Mouse (Mus musculus) limb, embryonic 13.5 days (tissue): Measurements from ENCODE around the gene Rnf224. TPM values are rescaled to one million over a fixed set of nuclear protein-coding genes. Genes with fewer than 3 reads are reported as not detected.

ENCODE experiments used
- ATAC-seq: fragments of 200-750 bp; cut with Nextera tagmentation; 2 replicates; pipeline ENCODE4 v1.8.0; 2017; ENCODE audit warnings: low read depth, moderate number of reproducible peaks, moderate TSS enrichment; ENCODE audit not compliant: low FRiP score
- H3K27ac ChIP-seq: fragments of 300-500 bp; sonication (generic); 2 replicates; pipeline ENCODE4 v1.5.1; 2015; ENCODE audit warnings: inconsistent platforms, mild to moderate bottlenecking, moderate library complexity
- H3K27me3 ChIP-seq: fragments of 300-500 bp; sonication (generic); 2 replicates; pipeline ENCODE4 v1.6.1; 2015; ENCODE audit warnings: mild to moderate bottlenecking, inconsistent platforms
- H3K36me3 ChIP-seq: fragments of 300-500 bp; sonication (generic); 2 replicates; pipeline ENCODE4 v1.6.1; 2015; ENCODE audit warnings: inconsistent platforms, mild to moderate bottlenecking, moderate library complexity
- H3K4me1 ChIP-seq: fragments of 300-500 bp; sonication (generic); 2 replicates; pipeline ENCODE4 v1.6.1; 2015; ENCODE audit warnings: inconsistent platforms
- H3K4me2 ChIP-seq: fragments of 300-500 bp; sonication (generic); replicated peaks from 2 replicates; pipeline ENCODE4 v1.6.1; 2015; ENCODE audit warnings: inconsistent platforms, mild to moderate bottlenecking, moderate library complexity
- H3K4me3 ChIP-seq: fragments of 300-500 bp; sonication (generic); 2 replicates; pipeline ENCODE4 v1.5.1; 2015; ENCODE audit warnings: moderate library complexity, mild to moderate bottlenecking, inconsistent platforms
- H3K9ac ChIP-seq: fragments of 300-500 bp; sonication (generic); 2 replicates; pipeline ENCODE4 v1.6.1; 2015; ENCODE audit warnings: mild to moderate bottlenecking, inconsistent platforms
- H3K9me3 ChIP-seq: fragments of 300-500 bp; sonication (generic); 2 replicates; pipeline ENCODE4 v1.6.1; 2016; ENCODE audit warnings: inconsistent platforms
- WGBS: fragments of 180-500 bp; shearing (Covaris S2); methylation state at CpG from one replicate; pipeline ENCODE4 v1.1.7; 2015; 5-methylcytosine and 5-hydroxymethylcytosine counted together
- polyA plus RNA-seq: library from polyadenylated mRNA; unstranded; fragments of >200 nt; fragmentation: Nextera tagmentation; extraction: Ambion mirVana; gene quantifications from 2 replicates; pipeline ENCODE4 v1.2.1, GENCODE M21; 2015

Rnf224 gene
- not detected in 2 replicates for polyA plus RNA-seq

- H3K27me3 ChIP-seq, result peaks cover 49% of the 10 kb centered on the region
- H3K4me1 ChIP-seq, result peaks cover 12% of the 10 kb centered on the region
- no peaks in the 10 kb centered on the region for H3K9me3 ChIP-seq
- 37% methylated on average over 8 of the region's 8 CpGs for WGBS
- no peak within 1 kb of the TSS for H3K27ac ChIP-seq
- H3K4me3 ChIP-seq, result no peak within 1 kb of the TSS
- no peak within 1 kb of the TSS for H3K4me2 ChIP-seq
- no peak within 1 kb of the TSS for H3K9ac ChIP-seq
- ATAC-seq, result no peak
- no peaks in the 10 kb centered on the region for H3K36me3 ChIP-seq
Observed at GRCm38 (mm10) chr2:25236614-25237013, at the start of gene Rnf224. Gene Rnf224, minus strand, starts transcription at chr2:25236787.

DNA sequence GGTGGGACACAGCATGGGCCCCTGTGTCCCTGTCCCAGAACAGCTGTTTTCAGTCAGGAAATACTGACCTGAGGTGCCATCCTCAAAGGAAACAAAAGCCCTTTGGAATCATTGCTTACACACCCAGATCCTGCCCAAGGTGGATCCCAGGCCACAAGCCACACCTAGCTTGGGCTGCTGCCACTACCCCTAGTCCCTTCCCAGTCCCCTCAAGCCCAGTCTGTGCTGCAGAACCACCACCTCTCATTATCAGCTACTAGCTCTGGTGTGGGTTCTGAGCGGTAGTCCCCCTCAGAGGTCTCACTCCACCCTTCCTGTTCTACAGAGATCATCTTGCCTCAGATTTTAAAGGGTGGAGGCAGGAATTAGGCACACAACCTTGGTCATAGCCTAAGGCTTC is 49.7 kb upstream of the Rnf224 start:
- no peak for ATAC-seq
- no peak overlapping the region for H3K4me2 ChIP-seq
- H3K27me3 ChIP-seq, result peaks cover 55% of the 10 kb centered on the region
- no peak overlapping the region for H3K4me3 ChIP-seq
- 72% methylated on average over 1 of the region's 1 CpGs for WGBS
- H3K9ac ChIP-seq, result no peak overlapping the region
- peaks cover 50% of the 10 kb centered on the region for H3K36me3 ChIP-seq
- no peak overlapping the region for H3K27ac ChIP-seq
- no peaks in the 10 kb centered on the region for H3K9me3 ChIP-seq
- H3K4me1 ChIP-seq, result peaks cover 16% of the 10 kb centered on the region; the same call in 1 of the 2 replicates

DNA sequence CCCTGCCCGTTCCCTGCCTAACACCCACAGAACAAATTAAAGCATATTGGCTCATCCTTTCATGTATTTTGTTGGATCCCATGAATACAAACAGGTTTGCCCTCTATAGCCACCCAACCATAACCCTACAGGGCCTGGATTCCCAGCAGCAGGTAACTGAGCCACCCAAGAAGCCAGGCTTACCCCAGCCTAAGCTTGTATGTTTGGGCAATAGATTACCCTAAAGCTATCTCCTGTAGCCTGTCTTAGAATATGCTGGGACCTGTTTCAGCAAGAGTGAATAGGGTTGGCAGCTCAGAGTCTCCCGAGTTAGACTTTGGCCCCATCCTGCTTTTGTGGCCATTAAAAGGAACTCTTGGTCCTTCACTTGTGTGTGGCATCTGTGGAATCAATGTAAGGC is 49.0 kb upstream of the Rnf224 start:
- peaks cover 10% of the 10 kb centered on the region; the same call in 1 of the 2 replicates for H3K4me1 ChIP-seq
- 89% methylated on average over 2 of the region's 2 CpGs for WGBS
- no peak overlapping the region for H3K9ac ChIP-seq
- peaks cover 58% of the 10 kb centered on the region for H3K36me3 ChIP-seq
- H3K27me3 ChIP-seq, result peaks cover 47% of the 10 kb centered on the region
- H3K9me3 ChIP-seq, result no peaks in the 10 kb centered on the region
- ATAC-seq, result no peak
- no peak overlapping the region for H3K4me2 ChIP-seq
- H3K27ac ChIP-seq, result no peak overlapping the region
- H3K4me3 ChIP-seq, result no peak overlapping the region

DNA sequence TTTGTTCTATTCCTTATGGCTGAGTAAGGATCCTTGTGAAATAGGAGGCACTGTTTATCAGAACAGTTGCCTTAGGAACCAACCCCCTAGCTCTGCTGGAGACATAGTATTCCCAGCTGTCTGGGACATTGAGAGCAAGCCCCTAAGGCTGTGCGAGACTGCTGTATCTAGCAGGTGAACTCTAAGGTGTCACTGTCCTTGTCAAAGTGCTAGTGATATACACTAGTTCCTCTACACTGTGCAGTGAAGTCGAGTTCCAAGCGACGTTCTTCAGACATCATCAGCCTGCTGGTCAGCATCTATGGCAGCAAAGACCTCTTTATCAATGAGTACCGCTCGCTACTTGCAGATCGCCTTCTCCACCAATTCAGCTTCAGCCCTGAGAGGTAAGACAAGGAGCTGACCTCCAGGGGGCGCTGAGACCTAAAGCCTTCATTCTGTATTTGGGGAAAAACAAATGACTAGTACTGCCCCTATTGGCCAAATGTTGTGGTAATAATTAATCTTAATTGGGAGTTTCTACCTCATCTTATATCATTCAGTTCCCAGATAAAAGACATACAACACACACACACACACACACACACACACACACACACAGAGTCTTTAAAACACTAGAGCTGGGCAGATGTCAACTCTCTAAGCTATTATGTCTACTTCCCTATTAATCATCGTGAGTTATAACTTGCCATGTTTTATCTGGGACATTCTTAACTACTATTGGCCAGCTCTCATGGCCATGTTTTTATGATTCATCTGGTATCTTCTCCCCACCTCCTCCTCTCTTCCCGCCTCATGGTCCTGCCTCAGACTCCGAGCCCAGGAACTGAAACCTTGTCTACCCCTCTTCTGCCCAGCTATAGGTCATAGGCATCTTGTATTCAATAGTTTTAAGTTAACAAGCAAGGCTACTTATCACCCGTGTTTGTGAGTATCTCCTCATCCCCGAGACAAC is 42.6 kb upstream of the Rnf224 start:
- no peaks in the 10 kb centered on the region for H3K27me3 ChIP-seq
- H3K9me3 ChIP-seq, result no peaks in the 10 kb centered on the region
- no peak overlapping the region for H3K4me2 ChIP-seq
- 65% methylated on average over 13 of the region's 13 CpGs for WGBS
- ATAC-seq, result 0 out of 2 replicates have a peak, but pooled peaks have one; percentile 28
- peaks cover 98% of the 10 kb centered on the region for H3K36me3 ChIP-seq
- H3K27ac ChIP-seq, result no peak overlapping the region
- H3K4me1 ChIP-seq, result peaks cover 2% of the 10 kb centered on the region; the same call in 1 of the 2 replicates
- no peak overlapping the region for H3K9ac ChIP-seq
- H3K4me3 ChIP-seq, result no peak overlapping the region

DNA sequence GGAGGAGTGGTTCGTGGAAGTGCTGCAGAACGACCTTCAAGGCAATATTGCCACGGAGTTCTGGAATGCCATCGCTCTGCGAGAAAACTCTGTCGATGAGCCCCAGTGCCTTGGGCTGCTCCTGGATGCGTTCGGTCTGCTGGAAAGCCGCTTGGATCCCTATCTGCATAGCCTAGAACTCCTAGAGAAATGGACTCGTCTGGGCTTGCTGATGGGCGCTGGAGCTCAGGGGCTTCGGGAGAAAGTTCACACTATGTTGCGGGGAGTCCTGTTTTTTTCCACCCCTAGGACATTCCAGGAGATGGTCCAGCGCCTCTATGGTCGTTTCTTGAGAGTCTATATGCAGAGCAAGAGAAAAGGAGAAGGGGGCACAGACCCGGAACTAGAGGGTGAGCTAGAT is 36.4 kb upstream of the Rnf224 start:
- H3K4me2 ChIP-seq, result peak overlapping the region; percentile 93
- peak overlapping the region; percentile 93 for H3K9ac ChIP-seq
- H3K9me3 ChIP-seq, result no peaks in the 10 kb centered on the region
- peak overlapping the region; percentile 94 for H3K4me3 ChIP-seq
- H3K27me3 ChIP-seq, result no peaks in the 10 kb centered on the region
- H3K36me3 ChIP-seq, result peaks cover 75% of the 10 kb centered on the region
- no peak overlapping the region for H3K27ac ChIP-seq
- H3K4me1 ChIP-seq, result peaks cover 28% of the 10 kb centered on the region
- WGBS, result 39% methylated on average over 16 of the region's 16 CpGs
- ATAC-seq, result no peak

DNA sequence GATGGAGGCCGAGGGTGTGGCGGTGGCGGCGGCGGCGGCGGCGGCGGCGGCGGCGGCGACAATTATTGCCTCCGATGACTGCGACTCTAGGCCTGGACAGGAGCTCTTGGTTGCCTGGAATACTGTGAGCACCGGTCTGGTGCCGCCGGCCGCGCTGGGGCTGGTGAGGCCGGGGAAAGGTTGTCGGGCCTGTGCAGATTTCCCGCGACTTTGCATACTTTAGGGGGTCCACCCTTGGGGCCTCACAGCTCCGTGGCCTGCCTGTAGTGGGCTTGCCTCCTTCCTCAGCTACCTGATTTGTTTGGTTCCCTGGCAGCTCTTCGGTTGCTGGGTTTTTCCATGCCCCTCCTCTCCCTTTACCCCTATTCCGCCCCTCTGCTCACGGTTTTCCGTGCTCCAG is 35.9 kb upstream of the Rnf224 start:
- Histone ChIP-seq H3K27ac (no peak overlapping the region), H3K36me3 (peaks cover 70% of the 10 kb centered on the region), H3K4me2 (peak overlapping the region; percentile 93), H3K4me1 (peaks cover 28% of the 10 kb centered on the region), H3K9ac (peak overlapping the region; percentile 93), H3K9me3 (no peaks in the 10 kb centered on the region), H3K27me3 (no peaks in the 10 kb centered on the region), H3K4me3 (peak overlapping the region; percentile 94)
- 0% methylated on average over 28 of the region's 29 CpGs for WGBS
- ATAC-seq, result peak; percentile 60

DNA sequence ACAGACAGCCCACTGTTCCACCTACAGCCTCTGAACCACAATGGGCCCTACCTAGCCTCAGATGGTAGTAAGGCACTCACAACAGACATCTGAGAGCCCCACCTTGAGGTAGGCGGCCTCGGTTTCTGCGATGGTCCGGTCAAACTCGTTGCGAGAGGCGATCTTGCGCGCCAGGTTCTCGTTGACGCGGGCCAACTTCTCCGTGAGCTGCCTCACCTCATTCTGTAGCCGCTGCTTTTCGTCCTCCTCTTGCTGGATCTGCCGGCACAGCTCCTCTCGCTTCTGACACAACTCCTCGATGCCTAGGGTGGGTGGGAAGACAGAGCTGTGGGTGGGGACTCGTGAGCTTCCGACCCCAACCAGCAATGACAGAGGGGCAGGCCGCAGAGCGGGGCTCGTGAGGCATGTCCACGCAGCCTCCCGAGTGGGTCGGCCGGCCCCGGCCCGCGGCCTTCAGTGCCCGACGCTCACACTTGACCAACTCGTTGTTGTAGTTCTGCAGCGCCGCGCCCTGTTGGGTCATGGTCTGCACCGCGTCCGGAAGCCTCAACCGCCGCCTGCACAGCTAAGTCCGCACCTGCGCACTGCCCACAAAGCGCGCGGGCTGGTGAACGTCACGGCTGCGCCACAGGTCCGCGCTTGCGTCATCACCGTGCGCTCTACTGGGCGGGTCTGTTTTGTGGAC is 35.4 kb upstream of the Rnf224 start, which contains the start of the genes Ssna1 and Anapc2:
Gene Ssna1 (minus strand): TSS at position 612 of the 685 bp plus-strand sequence.
Gene Anapc2 (plus strand): TSS at position 652 of the 685 bp plus-strand sequence.
- peaks cover 65% of the 10 kb centered on the region for H3K36me3 ChIP-seq
- H3K27ac ChIP-seq, result peak within 1 kb of the TSS; percentile 72
- H3K27me3 ChIP-seq, result no peaks in the 10 kb centered on the region
- peak within 1 kb of the TSS; percentile 93 for H3K9ac ChIP-seq
- peaks cover 28% of the 10 kb centered on the region for H3K4me1 ChIP-seq
- no peaks in the 10 kb centered on the region for H3K9me3 ChIP-seq
- H3K4me2 ChIP-seq, result peak within 1 kb of the TSS; percentile 93
- peak; percentile 98 for ATAC-seq
- H3K4me3 ChIP-seq, result peak within 1 kb of the TSS; percentile 94
- under 1% methylated on average over 55 of the region's 55 CpGs for WGBS

GRCm38 (mm10) chr2:25267746-25268309 is 31.2 kb upstream of the Rnf224 start:
- H3K36me3 ChIP-seq, result peaks cover 27% of the 10 kb centered on the region
- H3K4me1 ChIP-seq, result peaks cover 52% of the 10 kb centered on the region
- H3K4me3 ChIP-seq, result no peak overlapping the region
- H3K9me3 ChIP-seq, result no peaks in the 10 kb centered on the region
- H3K27ac ChIP-seq, result no peak overlapping the region
- no peak overlapping the region for H3K4me2 ChIP-seq
- no peak overlapping the region for H3K9ac ChIP-seq
- H3K27me3 ChIP-seq, result peaks cover 22% of the 10 kb centered on the region
- 75% methylated on average over 4 of the region's 4 CpGs for WGBS
- no peak for ATAC-seq

GRCm38 (mm10) chr2:25267241-25267640 is 30.7 kb upstream of the Rnf224 start:
- no peak overlapping the region for H3K4me3 ChIP-seq
- ATAC-seq, result no peak
- peaks cover 22% of the 10 kb centered on the region for H3K27me3 ChIP-seq
- no peaks in the 10 kb centered on the region for H3K9me3 ChIP-seq
- peaks cover 27% of the 10 kb centered on the region for H3K36me3 ChIP-seq
- H3K4me1 ChIP-seq, result peaks cover 52% of the 10 kb centered on the region
- H3K27ac ChIP-seq, result no peak overlapping the region
- H3K9ac ChIP-seq, result no peak overlapping the region
- no peak overlapping the region for H3K4me2 ChIP-seq

- no peak overlapping the region for H3K9ac ChIP-seq
- peak overlapping the region; percentile 99; the same call in 1 of the 2 replicates for H3K4me2 ChIP-seq
- no peak overlapping the region for H3K27ac ChIP-seq
- H3K36me3 ChIP-seq, result peaks cover 27% of the 10 kb centered on the region
- H3K27me3 ChIP-seq, result peaks cover 22% of the 10 kb centered on the region
- no peak overlapping the region for H3K4me3 ChIP-seq
- no peaks in the 10 kb centered on the region for H3K9me3 ChIP-seq
- 59% methylated on average over 2 of the region's 2 CpGs for WGBS
- no peak for ATAC-seq
- H3K4me1 ChIP-seq, result peaks cover 51% of the 10 kb centered on the region
Observed at GRCm38 (mm10) chr2:25266720-25267119, 30.1 kb upstream of the Rnf224 start.

- H3K4me3 ChIP-seq, result no peak overlapping the region
- 64% methylated on average over 6 of the region's 6 CpGs for WGBS
- H3K36me3 ChIP-seq, result peaks cover 27% of the 10 kb centered on the region
- H3K9me3 ChIP-seq, result no peaks in the 10 kb centered on the region
- no peak overlapping the region for H3K9ac ChIP-seq
- H3K4me1 ChIP-seq, result peaks cover 45% of the 10 kb centered on the region
- no peak overlapping the region for H3K27ac ChIP-seq
- ATAC-seq, result no peak
- H3K27me3 ChIP-seq, result peaks cover 22% of the 10 kb centered on the region
- peak overlapping the region; percentile 99 for H3K4me2 ChIP-seq
Observed at GRCm38 (mm10) chr2:25265897-25266656, 29.5 kb upstream of the Rnf224 start.
